Mouse (Mus musculus) embryonic fibroblast, embryonic 13.5 days (primary cell): Measurements from ENCODE around the gene Gpx2.

Experiments
- CTCF ChIP-seq: IDR thresholded peaks from 2 replicates; pipeline ENCODE4 v1.5.1; 2011; ENCODE audit warnings: mild to moderate bottlenecking, control low read depth, low read length, moderate library complexity, borderline replicate concordance; ENCODE audit not compliant: insufficient read depth
- POLR2A ChIP-seq: IDR thresholded peaks from 2 replicates; pipeline ENCODE4 v1.6.1; 2011; ENCODE audit warnings: low read depth, mild to moderate bottlenecking, control low read depth, low read length, moderate library complexity

DNA sequence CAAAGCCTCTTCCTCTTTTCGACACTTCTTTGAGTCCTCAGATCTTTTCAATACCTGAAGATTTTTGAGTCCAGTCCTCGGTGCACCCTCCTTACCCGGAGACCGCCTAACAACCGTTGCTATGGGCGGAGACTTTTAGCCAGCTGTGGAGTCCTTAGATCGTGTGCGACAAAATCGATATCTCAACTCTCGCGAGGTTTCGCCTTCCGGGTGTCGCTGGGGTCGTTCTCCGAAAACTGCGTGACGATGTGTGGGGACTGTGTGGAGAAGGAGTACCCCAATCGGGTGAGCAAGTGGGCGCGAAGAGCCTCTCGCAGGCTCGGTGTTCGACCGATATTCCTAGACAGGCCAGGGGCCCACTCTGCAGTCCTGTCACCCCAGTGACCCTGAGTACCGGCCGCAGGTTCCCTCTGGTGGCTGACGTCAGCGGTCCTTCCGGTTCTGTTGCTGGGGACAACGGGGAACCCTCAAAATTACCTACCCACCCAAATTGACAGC lies 30.0 kb downstream of the Gpx2 start, which contains the start of the genes Churc1 and Fntb:
- TF ChIP-seq CTCF (no peak), POLR2A (peak; percentile 90)
